Mouse (Mus musculus) brain, embryonic 14.5 days (tissue): ENCODE results near the gene Avp. TPM values are rescaled to one million over a fixed set of nuclear protein-coding genes. Genes with fewer than 3 reads are reported as not detected.

Experiments used
- DNase-seq: peaks from one replicate; pipeline ENCODE4 v3.0.0-alpha.2; 2011; ENCODE audit warnings: low read depth
- CTCF ChIP-seq: fragments of 200-500 bp; IDR thresholded peaks from 2 replicates; pipeline ENCODE4 v1.5.1; 2012; ENCODE audit warnings: inconsistent platforms, mild to moderate bottlenecking, moderate library complexity, borderline replicate concordance; ENCODE audit not compliant: insufficient read depth, insufficient read length; ENCODE audit errors: extremely low read depth
- POLR2A ChIP-seq: fragments of 200-500 bp; IDR thresholded peaks from 2 replicates; pipeline ENCODE4 v1.6.1; 2012; ENCODE audit warnings: mild to moderate bottlenecking, inconsistent platforms, borderline replicate concordance; ENCODE audit not compliant: poor library complexity, insufficient read depth, insufficient read length, severe bottlenecking; ENCODE audit errors: extremely low read depth
- polyA plus RNA-seq: library from polyadenylated mRNA; depleted of rRNA; stranded (reverse); fragments of >200 nt; gene quantifications from 2 replicates; pipeline ENCODE4 v1.2.3, GENCODE M21; 2012

Avp gene
- polyA plus RNA-seq, 1 experiment, result 3.9 TPM

- TF ChIP-seq POLR2A (no peak), CTCF (no peak)
- DNase-seq, result no peak
Observed at GRCm38 (mm10) chr2:130588373-130588772, 6.0 kb upstream of the Avp start.

- DNase-seq, result no peak
Observed at GRCm38 (mm10) chr2:130586016-130586415, 3.7 kb upstream of the Avp start.

DNA sequence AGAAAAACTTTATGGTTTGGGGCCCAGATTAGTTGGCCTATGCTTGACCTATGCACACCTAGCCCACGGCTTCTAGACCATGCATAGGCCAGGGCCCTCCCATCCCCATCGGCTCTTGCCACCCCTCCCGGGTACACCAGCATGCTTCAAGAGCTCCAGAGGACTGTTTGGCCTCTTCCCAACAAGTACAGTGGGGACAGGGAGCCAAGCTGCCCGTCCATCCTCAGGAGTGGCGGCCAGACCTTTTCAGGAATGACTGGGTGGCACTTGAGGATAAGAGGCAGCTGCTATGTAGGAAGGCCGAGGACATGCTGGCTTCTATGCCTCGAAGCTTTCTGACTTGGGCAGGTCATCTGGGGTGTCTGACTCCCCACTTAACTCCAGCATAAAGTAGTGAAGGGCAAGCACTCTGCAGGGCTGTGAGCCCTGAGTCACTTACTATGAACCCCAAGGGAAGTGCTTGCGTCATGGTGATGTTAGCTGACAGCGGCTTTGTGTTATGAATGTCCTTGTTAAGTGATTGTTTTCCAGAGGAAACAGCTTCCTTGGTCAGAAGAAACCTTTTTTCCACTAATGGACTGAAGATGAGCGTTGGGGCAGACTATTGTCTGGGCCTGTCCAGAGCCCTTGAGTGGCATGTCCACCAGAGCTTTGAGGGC lies 1.7 kb upstream of the Avp start:
- TF ChIP-seq CTCF (no peak), POLR2A (no peak)
- DNase-seq, result no peak

More at GRCm38 (mm10) chr2:130586016-130586415, 3.7 kb upstream of the Avp start:
- TF ChIP-seq POLR2A (no peak), CTCF (no peak)

DNA sequence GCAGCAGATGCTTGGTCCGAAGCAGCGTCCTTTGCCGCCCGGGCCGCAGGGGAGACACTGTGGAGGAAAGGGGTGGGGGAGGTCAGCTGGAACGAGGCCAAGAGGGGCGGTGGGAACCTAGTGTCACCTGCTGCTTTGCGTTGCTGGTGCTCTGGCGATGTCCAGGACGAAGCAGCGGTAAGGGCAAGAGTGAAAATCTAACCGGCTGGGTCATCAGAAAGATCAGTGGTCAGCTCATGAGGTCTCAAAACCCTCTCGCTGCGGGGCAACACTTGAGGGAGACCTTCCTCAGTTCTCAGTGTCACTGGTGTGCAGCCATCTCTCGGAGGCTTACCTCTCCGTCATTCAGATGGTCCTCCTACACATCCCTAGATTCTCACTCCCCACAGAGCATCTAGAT lies 1.2 kb downstream of the Avp start:
- TF ChIP-seq POLR2A, result no peak
- TF ChIP-seq CTCF, result no peak
- DNase-seq, result no peak

- DNase-seq, result no peak
- no peak for TF ChIP-seq POLR2A
- no peak for TF ChIP-seq CTCF
Observed at GRCm38 (mm10) chr2:130579791-130580190, 2.6 kb downstream of the Avp start.

GRCm38 (mm10) chr2:130578148-130578547 lies 4.2 kb downstream of the Avp start:
- TF ChIP-seq POLR2A (no peak), CTCF (peak; percentile 72)
- DNase-seq, result peak; percentile 43

DNA sequence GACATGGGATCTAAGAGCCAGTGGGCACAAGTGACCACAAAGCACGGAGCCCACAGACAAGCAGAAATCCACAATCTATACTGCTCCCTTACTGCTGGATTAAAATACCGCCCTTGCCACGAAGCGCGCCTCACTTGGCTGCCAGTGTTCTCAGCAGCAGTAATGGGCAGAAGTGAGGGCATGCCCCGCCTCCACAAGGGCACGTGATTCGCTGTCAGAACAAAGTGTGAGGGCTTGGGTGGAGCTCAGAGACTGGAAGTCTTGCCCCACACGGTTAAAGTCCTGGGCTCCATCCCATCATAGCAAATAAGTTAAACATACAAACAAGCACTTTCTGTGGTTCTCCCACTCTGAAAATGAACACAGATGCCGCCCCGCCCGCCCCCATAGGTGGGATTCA lies 4.7 kb downstream of the Avp start:
- DNase-seq, result peak; percentile 52
- TF ChIP-seq CTCF (no peak), POLR2A (no peak)

DNA sequence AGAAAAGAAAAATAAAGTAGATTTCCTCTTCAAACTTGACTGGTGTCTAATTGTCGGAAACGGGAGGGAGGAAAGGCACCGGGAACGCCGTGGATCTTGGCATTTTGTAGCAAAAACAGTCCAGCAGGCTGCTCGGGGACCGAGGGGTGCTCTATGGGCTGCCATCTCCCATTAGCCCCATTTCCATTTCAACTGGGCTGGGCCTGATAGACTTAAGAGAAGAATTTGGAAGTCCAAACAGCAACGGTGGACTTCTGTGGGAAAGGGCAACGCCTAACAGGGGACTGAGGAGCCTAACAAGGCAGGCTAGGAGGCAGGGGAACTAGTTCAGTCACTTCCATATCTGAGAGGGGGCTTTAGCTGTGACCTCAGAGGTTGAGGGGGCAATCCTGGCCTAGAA lies 5.3 kb downstream of the Avp start:
- TF ChIP-seq POLR2A (no peak), CTCF (no peak)
- DNase-seq, result no peak

- DNase-seq, result peak; percentile 12
Observed at GRCm38 (mm10) chr2:130576564-130576963, 5.8 kb downstream of the Avp start.

GRCm38 (mm10) chr2:130575873-130576272 lies 6.5 kb downstream of the Avp start, which contains the start of gene Oxt:
Gene Oxt, plus strand, starts transcription at chr2:130576173.
- TF ChIP-seq POLR2A, result no peak
- no peak for DNase-seq

- TF ChIP-seq CTCF, result no peak
- DNase-seq, result no peak
Observed at GRCm38 (mm10) chr2:130574960-130575359, 7.4 kb downstream of the Avp start.

- no peak for DNase-seq
- TF ChIP-seq CTCF (no peak), POLR2A (no peak)
Observed at GRCm38 (mm10) chr2:130569926-130570325, 12.4 kb downstream of the Avp start.

DNA sequence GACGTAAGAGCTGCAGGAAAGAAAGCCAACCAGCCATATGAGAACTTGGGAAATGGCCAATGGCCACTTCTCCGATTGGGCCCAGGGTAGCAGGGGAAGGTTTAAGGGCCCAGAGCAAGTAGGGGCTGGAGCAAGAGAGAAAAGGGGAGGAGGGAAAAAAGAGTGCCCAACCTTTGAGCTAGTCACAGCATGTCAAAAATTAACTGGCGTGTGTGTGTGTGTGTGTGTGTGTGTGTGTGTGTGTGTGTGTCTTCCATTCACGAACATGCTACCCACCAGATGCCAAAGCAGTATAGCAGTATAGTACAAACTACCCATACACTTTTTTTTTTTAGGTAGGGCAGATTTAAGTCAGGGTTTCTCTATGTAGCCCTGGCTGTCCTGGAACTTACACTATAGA lies 13.4 kb downstream of the Avp start:
- no peak for TF ChIP-seq POLR2A
- TF ChIP-seq CTCF, result no peak
- DNase-seq, result no peak
